Mouse (Mus musculus): Measurements from ENCODE around the gene Rab11fip4.

- no peak for TF ChIP-seq HCFC1 (IDR thresholded peaks at IDR 0.05; ENCODE audit: borderline replicate concordance, insufficient read depth, low read length)
- TF ChIP-seq ZC3H11A (IDR thresholded peaks at IDR 0.05; ENCODE audit: borderline replicate concordance, low read depth, low read length) = no peak
- TF ChIP-seq ZNF384 (IDR thresholded peaks at IDR 0.05; ENCODE audit: low read depth, low read length) = no peak
Measured at GRCm38 (mm10) chr11:79673072-79673471, 82.1 kb downstream of the Rab11fip4 start.

All from ES-E14 (cell line).